Mouse (Mus musculus) CH12.LX (cell line): Measurements from ENCODE around the gene Tet3. TPM values are rescaled to one million over a fixed set of nuclear protein-coding genes. Genes with fewer than 3 reads are reported as not detected.

ENCODE experiments used
- DNase-seq: peaks from one replicate; pipeline ENCODE4 v3.0.0-alpha.2; 2013; ENCODE audit errors: extremely low read depth
- H3K27ac ChIP-seq: 2 replicates; pipeline ENCODE4 v1.5.1; 2012; ENCODE audit warnings: low read depth, mild to moderate bottlenecking, control low read depth, moderate library complexity; ENCODE audit not compliant: insufficient read depth
- H3K27me3 ChIP-seq: replicated peaks from 2 replicates; pipeline ENCODE3; 2012; ENCODE audit warnings: inconsistent platforms
- H3K36me3 ChIP-seq, 2 experiments: replicated peaks in 1 of 2; 2 replicates each; pipeline versions ENCODE3 to v1.6.1; 2012; ENCODE audit warnings: inconsistent platforms in 1 of 2, low read length in 1 of 2, mild to moderate bottlenecking in 1 of 2, mixed read lengths in 1 of 2, moderate library complexity in 1 of 2; ENCODE audit not compliant: control insufficient read depth in 1 of 2, insufficient read depth in 1 of 2
- H3K4me1 ChIP-seq, 2 experiments: 2 replicates each; pipeline ENCODE4 v1.6.1; 2012; ENCODE audit warnings: inconsistent platforms in 1 of 2, moderate library complexity in 1 of 2; ENCODE audit not compliant: insufficient read depth in 2 of 2, control insufficient read depth in 1 of 2
- H3K4me2 ChIP-seq: 2 replicates; pipeline ENCODE4 v1.6.1; 2012; ENCODE audit warnings: low read depth, mild to moderate bottlenecking, control low read depth; ENCODE audit not compliant: poor library complexity, insufficient read depth, severe bottlenecking
- H3K4me3 ChIP-seq, 3 experiments: fragments of 150-350 bp in 1 of 3; sonication (generic) in 1 of 3; replicated peaks in 1 of 3; 2 replicates each; pipeline versions ENCODE3 to v1.5.1; 2011 to 2012; ENCODE audit warnings: low read depth in 2 of 3, low read length in 2 of 3, mild to moderate bottlenecking in 2 of 3, moderate library complexity in 2 of 3, control low read depth in 1 of 3, improper control_type of control experiment in 1 of 3, inconsistent platforms in 1 of 3, mixed read lengths in 1 of 3; ENCODE audit not compliant: poor library complexity in 1 of 3
- H3K79me2 ChIP-seq: replicated peaks from 2 replicates; pipeline ENCODE4 v1.6.1; 2012; ENCODE audit warnings: mild to moderate bottlenecking, moderate library complexity; ENCODE audit not compliant: control insufficient read depth, poor library complexity, insufficient read depth, severe bottlenecking; ENCODE audit errors: extremely low read depth
- H3K9ac ChIP-seq: 2 replicates; pipeline ENCODE4 v1.6.1; 2012; ENCODE audit warnings: low read depth, mild to moderate bottlenecking, control low read depth, moderate library complexity; ENCODE audit not compliant: insufficient read depth
- H3K9me3 ChIP-seq: replicated peaks from 2 replicates; pipeline ENCODE3; 2012; ENCODE audit warnings: low read length, inconsistent platforms, mixed read lengths
- BHLHE40 ChIP-seq: IDR thresholded peaks from 2 replicates; pipeline ENCODE4 v1.6.1; 2011; ENCODE audit warnings: mild to moderate bottlenecking, low read depth, low read length, improper control_type of control experiment
- CTCF ChIP-seq, 2 experiments: IDR thresholded peaks in 1 of 2; conservative IDR thresholded peaks in 1 of 2; 2 replicates each; pipeline ENCODE4 v1.5.1; 2011 to 2012; ENCODE audit warnings: low read depth in 2 of 2, low read length in 2 of 2, improper control_type of control experiment in 1 of 2, inconsistent platforms in 1 of 2, mild to moderate bottlenecking in 1 of 2, moderate library complexity in 1 of 2
- ELF1 ChIP-seq: IDR thresholded peaks from 2 replicates; pipeline ENCODE4 v1.6.1; 2014; ENCODE audit warnings: low read depth, mild to moderate bottlenecking, inconsistent platforms, low read length, improper control_type of control experiment
- ETS1 ChIP-seq: conservative IDR thresholded peaks from 2 replicates; pipeline ENCODE4 v1.6.1; 2012; ENCODE audit warnings: low read depth, mild to moderate bottlenecking, inconsistent platforms, low read length, improper control_type of control experiment, moderate library complexity
- GABPA ChIP-seq: IDR thresholded peaks from 2 replicates; pipeline ENCODE4 v1.6.1; 2012; ENCODE audit warnings: low read depth, low read length, improper control_type of control experiment, inconsistent platforms; ENCODE audit not compliant: insufficient replicate concordance
- IRF4 ChIP-seq: IDR thresholded peaks from 2 replicates; pipeline ENCODE4 v1.6.1; 2014; ENCODE audit warnings: low read depth, mild to moderate bottlenecking, inconsistent platforms, low read length, improper control_type of control experiment
- KAT2A ChIP-seq: IDR thresholded peaks from 2 replicates; pipeline ENCODE4 v1.6.1; 2012; ENCODE audit warnings: low read length, improper control_type of control experiment, inconsistent platforms; ENCODE audit not compliant: insufficient replicate concordance
- MAX ChIP-seq: IDR thresholded peaks from 2 replicates; pipeline ENCODE4 v1.6.1; 2011; ENCODE audit warnings: low read length, improper control_type of control experiment
- MAZ ChIP-seq: IDR thresholded peaks from 2 replicates; pipeline ENCODE4 v1.6.1; 2012; ENCODE audit warnings: low read depth, mild to moderate bottlenecking, inconsistent platforms, low read length, improper control_type of control experiment, moderate library complexity
- MYC ChIP-seq: IDR thresholded peaks from 2 replicates; pipeline ENCODE4 v1.6.1; 2011; ENCODE audit warnings: low read depth, mild to moderate bottlenecking, improper control_type of control experiment, low read length
- RAD21 ChIP-seq: IDR thresholded peaks from 2 replicates; pipeline ENCODE4 v1.6.1; 2011; ENCODE audit warnings: low read depth, mild to moderate bottlenecking, low read length, improper control_type of control experiment, moderate library complexity
- RCOR1 ChIP-seq: conservative IDR thresholded peaks from 2 replicates; pipeline ENCODE4 v1.6.1; 2012; ENCODE audit warnings: low read depth, mild to moderate bottlenecking, inconsistent platforms, low read length, improper control_type of control experiment
- SIN3A ChIP-seq: IDR thresholded peaks from 2 replicates; pipeline ENCODE4 v1.6.1; 2012; ENCODE audit warnings: low read length, improper control_type of control experiment, inconsistent platforms
- TBP ChIP-seq: conservative IDR thresholded peaks from 2 replicates; pipeline ENCODE4 v1.6.1; 2011; ENCODE audit warnings: low read depth, low read length, improper control_type of control experiment
- TCF12 ChIP-seq: IDR thresholded peaks from 2 replicates; pipeline ENCODE4 v1.6.1; 2014; ENCODE audit warnings: low read depth, mild to moderate bottlenecking, inconsistent platforms, low read length, improper control_type of control experiment
- UBTF ChIP-seq: IDR thresholded peaks from 2 replicates; pipeline ENCODE4 v1.6.1; 2012; ENCODE audit warnings: low read depth, mild to moderate bottlenecking, inconsistent platforms, low read length, improper control_type of control experiment, moderate library complexity
- ZKSCAN1 ChIP-seq: IDR thresholded peaks from 2 replicates; pipeline ENCODE4 v1.6.1; 2012; ENCODE audit warnings: low read depth, inconsistent platforms, low read length, improper control_type of control experiment, borderline replicate concordance
- ZMIZ1 ChIP-seq: IDR thresholded peaks from 2 replicates; pipeline ENCODE4 v1.6.1; 2012; ENCODE audit warnings: low read depth, mild to moderate bottlenecking, inconsistent platforms, low read length, improper control_type of control experiment
- ZNF384 ChIP-seq: IDR thresholded peaks from 2 replicates; pipeline ENCODE4 v1.6.1; 2012; ENCODE audit warnings: low read depth, low read length, improper control_type of control experiment, inconsistent platforms
- dilution Hi-C: fragments of 300-500 bp; cut with MboI; formaldehyde crosslinking; loops from 2 replicates; pipeline ENCODE4 v1.14.3; 2020; ENCODE audit warnings: low sequenced_read_pairs; ENCODE audit not compliant: extremely low pct_unique_long_range_greater_than_20kb, extremely low pct_ligation_motif_present
- in situ Hi-C: fragments of 300-500 bp; cut with MboI; formaldehyde crosslinking; loops from 3 replicates; pipeline ENCODE4 v1.14.3; 2019; ENCODE audit warnings: low sequenced_read_pairs, low pct_ligation_motif_present, low pct_unique_long_range_greater_than_20kb, mixed read lengths
- polyA plus RNA-seq: library from polyadenylated mRNA; unstranded; fragments of >175 nt; gene quantifications from 2 replicates; pipeline ENCODE4 v1.2.1, GENCODE M21; 2012; ENCODE audit warnings: low read depth; ENCODE audit not compliant: insufficient read length
- total RNA-seq, 2 experiments: library from RNA; depleted of rRNA; stranded (reverse); fragments of 300-350 nt in 1 of 2; fragments of >200 nt in 1 of 2; gene quantifications; 2 replicates each; pipeline ENCODE4 v1.2.3; 2012 to 2014

Gene Tet3
- total and polyA plus RNA-seq, 3 experiments: 3.2 to 10.0 (median 8.2) TPM

DNA sequence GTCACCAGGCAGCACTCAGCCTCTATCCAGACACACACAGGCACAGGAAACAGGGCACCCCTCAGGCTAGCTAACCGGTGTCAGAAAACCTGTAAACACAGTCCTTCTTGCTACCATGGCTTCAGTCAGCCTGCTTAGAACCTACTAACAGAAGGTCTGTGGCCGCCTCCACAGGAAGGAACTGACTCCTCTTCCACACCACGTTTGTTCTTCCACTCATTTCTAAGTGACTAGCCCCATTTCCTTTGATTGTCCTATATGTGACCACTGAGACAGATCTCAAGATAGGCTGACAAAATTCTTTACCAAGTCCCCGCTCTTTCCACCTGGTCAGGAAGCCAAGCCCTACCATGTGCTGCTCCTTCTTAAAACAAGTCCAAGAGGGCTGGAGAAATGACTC lies 10.0 kb downstream of the Tet3 start:
- Histone ChIP-seq H3K9me3 (no peaks in the 10 kb centered on the region), H3K79me2 (no peaks in the 10 kb centered on the region), H3K4me3 (no peak overlapping the region), H3K9ac (no peak overlapping the region), H3K4me1 (peaks cover 8 to 66% of the 10 kb centered on the region in 2 experiments), H3K36me3 (peaks cover 0 to 67% of the 10 kb centered on the region in 2 experiments), H3K4me2 (no peak overlapping the region), H3K27me3 (no peaks in the 10 kb centered on the region), H3K27ac (no peak overlapping the region)
- in situ Hi-C loops (no loop called here), dilution Hi-C loops (no loop called here)
- TF ChIP-seq SIN3A: no peak
- no peak for TF ChIP-seq BHLHE40
- TF ChIP-seq ZMIZ1: no peak
- TF ChIP-seq KAT2A: no peak
- no peak for TF ChIP-seq ELF1
- TF ChIP-seq GABPA: no peak
- TF ChIP-seq CTCF (conservative IDR thresholded peaks at IDR 0.05 in 1 of 2, IDR thresholded peaks at IDR 0.05 in 1 of 2; ENCODE audit: low read depth in 2 of 2, low read length in 2 of 2): no peak
- no peak for TF ChIP-seq UBTF
- TF ChIP-seq MAX: no peak
- no peak for TF ChIP-seq ETS1
- TF ChIP-seq RAD21: no peak
- no peak for TF ChIP-seq RCOR1
- TF ChIP-seq TCF12: no peak
- TF ChIP-seq MAZ: no peak
- no peak for TF ChIP-seq MYC
- TF ChIP-seq IRF4: no peak
- no peak for TF ChIP-seq ZNF384
- TF ChIP-seq TBP: no peak
- DNase-seq: no peak

DNA sequence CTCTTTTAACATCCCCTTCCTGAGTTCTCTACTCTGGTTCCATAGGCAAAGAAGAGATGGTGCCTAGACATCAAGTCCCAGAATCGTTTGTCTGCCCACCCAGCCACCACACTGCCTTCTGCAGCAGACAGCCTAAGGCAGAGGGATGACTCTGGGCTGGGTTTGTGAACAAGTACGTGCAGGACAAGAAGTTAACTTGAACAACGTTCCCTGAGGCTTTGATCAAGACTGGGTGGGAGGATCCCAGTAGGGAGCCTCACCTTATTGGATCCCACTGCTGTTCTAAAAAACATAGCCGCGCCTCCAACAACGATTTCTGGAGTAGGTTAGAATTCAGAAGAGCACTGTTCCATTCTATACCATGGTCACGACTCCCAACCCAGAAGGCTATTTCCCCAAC lies 11.9 kb downstream of the Tet3 start:
- Histone ChIP-seq H3K36me3 (peaks cover 0 to 65% of the 10 kb centered on the region in 2 experiments), H3K79me2 (no peaks in the 10 kb centered on the region), H3K4me3 (no peak overlapping the region), H3K27ac (no peak overlapping the region), H3K9ac (no peak overlapping the region), H3K27me3 (no peaks in the 10 kb centered on the region), H3K4me2 (no peak overlapping the region), H3K4me1 (peaks cover 8 to 67% of the 10 kb centered on the region in 2 experiments), H3K9me3 (no peaks in the 10 kb centered on the region)
- TF ChIP-seq ZKSCAN1: no peak
- no peak for DNase-seq
- in situ Hi-C loops (no loop called here), dilution Hi-C loops (no loop called here)
